Mouse (Mus musculus) C2C12 (cell line): ENCODE measurements at regions not wholly inside any gene's neighbourhood (a gene's known extent, or its start where the extent isn't known, plus 50 kb on each side); places are given as distances from the start of the nearest gene placed in this dataset.

Source experiments
- CTCF ChIP-seq: IDR thresholded peaks from one replicate; pipeline ENCODE4 v1.5.1; 2011; ENCODE audit not compliant: control insufficient read depth, insufficient read depth, insufficient read length
- USF1 ChIP-seq: IDR thresholded peaks from one replicate; pipeline ENCODE4 v1.6.1; 2011; ENCODE audit warnings: low read depth, mild to moderate bottlenecking, control low read depth, moderate library complexity

DNA sequence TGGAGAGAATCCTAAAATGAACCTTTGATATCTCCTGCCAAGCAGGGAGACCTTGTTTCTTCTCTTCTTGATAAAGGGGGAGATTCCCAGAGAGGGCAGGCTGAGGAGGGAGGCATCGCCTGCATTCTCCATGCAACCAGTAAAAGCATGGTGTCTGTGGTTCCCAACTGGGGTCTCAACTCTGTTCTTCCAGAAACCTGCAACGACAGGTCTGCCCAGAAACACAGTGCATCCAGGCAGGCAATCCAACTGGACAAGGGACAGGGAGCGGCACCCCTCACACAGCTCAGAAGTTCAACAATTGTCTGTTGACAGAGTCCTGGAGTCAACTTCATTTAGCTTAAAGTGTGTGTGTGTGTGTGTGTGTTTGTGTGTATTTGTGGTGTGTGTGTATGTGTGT is 75.0 kb upstream of the Lrpprc start:
- TF ChIP-seq CTCF: no peak
- no peak for TF ChIP-seq USF1
